Mouse (Mus musculus): ENCODE measurements around the gene Taar4.

DNA sequence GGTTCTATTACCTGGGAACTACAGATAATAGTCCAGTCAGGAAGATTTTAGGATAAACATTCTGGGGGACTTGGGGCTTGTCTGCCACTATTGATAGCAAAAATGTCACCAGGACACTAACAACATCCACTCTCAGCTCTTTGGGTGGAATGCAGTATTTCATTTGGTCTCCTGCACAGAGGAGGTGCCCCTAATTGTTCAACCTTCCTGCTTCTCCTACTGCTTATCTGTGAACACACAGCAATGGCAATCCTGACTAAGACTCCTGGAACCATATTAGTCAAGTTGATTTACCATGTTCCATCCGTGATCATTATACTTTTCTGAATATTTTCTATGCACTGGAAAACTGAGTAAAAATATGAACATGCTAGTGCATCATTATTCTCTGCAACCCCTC lies 47.8 kb downstream of the Taar4 start:
- no peak for TF ChIP-seq TAL1 (IDR thresholded peaks at IDR 0.05; ENCODE audit: low read length)
- TF ChIP-seq GATA1 (IDR thresholded peaks at IDR 0.05; ENCODE audit: low read length), result no peak

Measured in erythroblast, embryonic 14.5 days (primary cell).